Mouse (Mus musculus) left cerebral cortex, adult 2 months (tissue): Measurements from ENCODE around the gene Sh3bgr. TPM values are rescaled to one million over a fixed set of nuclear protein-coding genes. Genes with fewer than 3 reads are reported as not detected.

ENCODE experiments used
- DNase-seq, 2 experiments: peaks; one replicate each; pipeline ENCODE4 v3.0.0; 2021 to 2022; ENCODE audit warnings: low spot score in 2 of 2, mixed read lengths in 1 of 2; ENCODE audit errors: extremely low spot score in 1 of 2
- H3K27ac ChIP-seq: fragments of 200-600 bp; 2 replicates; pipeline ENCODE4 v1.8.1; 2022
- H3K4me3 ChIP-seq: fragments of 200-600 bp; 2 replicates; pipeline ENCODE4 v1.8.1; 2022
- CTCF ChIP-seq: fragments of 200-600 bp; IDR thresholded peaks from 2 replicates; pipeline ENCODE4 v1.8.1; 2022; ENCODE audit warnings: antibody characterized with exemption, mild to moderate bottlenecking, moderate library complexity
- intact Hi-C: fragments of 180-260 bp; cut with DNase I; formaldehyde crosslinking; loops from one replicate; pipeline ENCODE4 v1.15.1; 2025
- total RNA-seq, 2 experiments: library from RNA; stranded (reverse); gene quantifications; 2 replicates each; pipeline ENCODE4 v1.2.3; 2021

Gene Sh3bgr
- total RNA-seq, 2 experiments from 2014 or later = 2.3 to 2.8 TPM

DNA sequence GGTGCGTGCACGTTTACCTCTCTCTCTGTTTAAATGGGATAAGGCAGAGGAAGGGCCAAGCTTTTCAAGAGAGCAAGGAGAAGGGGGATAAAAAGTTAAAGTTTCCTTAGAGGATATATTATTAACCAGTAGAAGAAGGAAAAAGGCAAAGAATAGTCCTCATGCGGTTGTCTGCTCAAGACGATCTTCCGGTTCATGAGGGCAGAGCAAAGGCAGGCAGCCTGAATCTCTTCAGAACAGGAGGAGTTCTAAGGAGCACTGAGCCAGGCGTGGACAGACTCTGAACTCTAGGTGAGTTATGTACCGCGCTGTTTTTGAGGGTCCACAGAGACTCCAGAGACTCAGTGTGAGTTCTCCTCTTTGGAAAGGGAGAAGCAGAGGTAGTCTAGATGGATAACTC, 58.2 kb downstream of the Sh3bgr start:
- Histone ChIP-seq H3K27ac (no peak overlapping the region), H3K4me3 (no peak overlapping the region)
- TF ChIP-seq CTCF = no peak
- intact Hi-C loops = no loop called here
- no peak for DNase-seq

DNA sequence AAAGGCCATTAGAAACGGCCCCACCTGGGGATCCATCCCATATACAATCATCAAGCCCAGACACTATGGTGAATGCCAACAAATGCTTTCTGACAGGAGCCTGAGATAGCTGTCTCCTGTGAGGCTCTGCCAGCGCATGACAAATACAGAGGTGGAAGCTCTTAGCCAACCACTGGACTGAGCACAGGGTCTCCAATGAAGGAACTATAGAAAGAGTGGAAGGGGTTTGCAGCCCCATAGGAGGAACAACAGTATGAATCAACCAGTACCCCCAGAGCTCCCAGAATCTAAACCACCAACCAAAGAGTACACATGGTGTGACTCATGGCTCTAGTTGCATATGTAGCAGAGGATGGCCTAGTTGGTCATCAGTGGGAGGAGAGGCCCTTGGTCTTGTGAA, 71.5 kb downstream of the Sh3bgr start:
- no peak for TF ChIP-seq CTCF
- intact Hi-C loops = no loop called here
- H3K4me3 ChIP-seq = no peak overlapping the region

DNA sequence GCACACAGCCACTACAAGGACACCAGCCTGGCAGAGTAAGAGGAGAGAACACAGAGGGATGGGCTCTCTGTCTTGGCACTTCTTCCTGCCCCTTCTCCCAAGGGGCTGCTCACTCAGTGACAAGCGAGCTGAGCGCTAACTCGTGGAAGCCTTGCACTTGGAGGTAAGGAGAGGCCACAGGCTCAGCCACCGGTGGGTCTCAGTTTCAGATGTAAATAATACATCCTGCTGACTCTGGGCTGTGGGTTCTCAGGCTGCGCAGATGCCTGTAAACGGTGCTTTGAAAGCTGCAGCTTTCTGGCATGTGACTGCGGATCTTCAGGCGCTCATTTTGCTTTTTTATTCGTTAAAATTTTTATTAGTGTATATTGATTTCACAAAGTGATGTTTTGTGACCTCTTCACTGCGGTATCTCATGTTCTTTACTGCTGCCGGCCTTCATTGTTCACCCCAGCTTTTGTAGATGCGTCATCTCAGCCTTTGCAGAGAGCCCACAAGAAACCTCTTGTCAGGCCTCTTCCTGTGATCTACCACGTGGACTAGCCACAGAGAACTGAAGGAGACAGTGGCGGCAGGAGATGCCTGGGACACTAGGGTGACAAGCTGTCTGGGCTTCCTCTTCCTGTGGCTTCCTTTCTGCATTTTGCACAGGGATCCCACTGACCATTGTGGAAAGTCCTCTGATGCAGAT, 72.8 kb downstream of the Sh3bgr start:
- no peak for TF ChIP-seq CTCF
- Histone ChIP-seq H3K27ac (peak overlapping the region; percentile 29), H3K4me3 (peak overlapping the region; percentile 4)
- intact Hi-C loops = no loop called here
- DNase-seq = no peak

More for the DNA sequence above, 71.5 kb downstream of the Sh3bgr start:
- no peak for DNase-seq
- no peak overlapping the region for H3K27ac ChIP-seq

DNA sequence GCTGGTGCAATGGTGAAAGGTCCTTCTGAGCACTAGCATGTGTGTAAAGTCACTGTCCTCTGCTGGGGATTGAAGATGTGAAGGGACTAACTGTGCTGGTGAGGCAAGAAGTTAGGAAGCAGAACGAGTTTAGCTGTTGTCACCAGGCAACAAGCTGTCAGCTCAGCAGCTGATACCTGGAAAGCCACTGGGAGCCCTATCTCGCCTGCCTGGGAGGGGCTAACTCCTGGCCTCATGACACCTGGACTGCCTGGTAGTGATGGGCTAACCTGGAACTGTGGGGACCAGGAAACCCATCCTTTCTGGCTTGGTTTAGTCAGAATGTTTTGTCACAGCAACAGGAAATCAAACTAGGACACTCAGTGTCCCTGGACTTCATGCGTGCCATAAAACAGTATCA, 76.3 kb downstream of the Sh3bgr start:
- DNase-seq = no peak
- Histone ChIP-seq H3K4me3 (no peak overlapping the region), H3K27ac (no peak overlapping the region)
- intact Hi-C loops = no loop called here
- no peak for TF ChIP-seq CTCF

Other genes starting within 250 kb of the Sh3bgr start
- 10 to 100 TPM; 15.9 to 16.0 TPM for gene Psmg1, start 209.5 kb upstream of the Sh3bgr start, total RNA-seq
- gene Brwd1, start 117.9 kb upstream of the Sh3bgr start, total RNA-seq = 100 to 1,000 TPM; 164 to 167 TPM
- 10 to 100 TPM; 49.5 to 61.2 TPM for gene Hmgn1, start 72.7 kb upstream of the Sh3bgr start, total RNA-seq
- gene Wrb, start 55.0 kb upstream of the Sh3bgr start, total RNA-seq = 10 to 100 TPM; 68.4 to 72.4 TPM
- gene Lca5l, start 8.2 kb upstream of the Sh3bgr start, total RNA-seq = 1 to 10 TPM; 1.4 to 2.1 TPM
- gene B3galt5, start 35.4 kb downstream of the Sh3bgr start, total RNA-seq = 10 to 100 TPM; 17.2 to 20.5 TPM
- gene Itgb2l, start 243.2 kb downstream of the Sh3bgr start, total RNA-seq = not detected